Mouse (Mus musculus) right cerebral cortex, adult 18-20 months (tissue): Measurements from ENCODE around the gene Olfr1013.

Experiments
- DNase-seq: peaks from one replicate; pipeline ENCODE4 v3.0.0; 2022; ENCODE audit warnings: mixed read lengths

Olfr1013 gene

GRCm38 (mm10) chr2:85766798-85767197 is at the start of gene Olfr1013:
TSS of gene Olfr1013 (plus strand) at chr2:85767098.
- DNase-seq: no peak

DNA sequence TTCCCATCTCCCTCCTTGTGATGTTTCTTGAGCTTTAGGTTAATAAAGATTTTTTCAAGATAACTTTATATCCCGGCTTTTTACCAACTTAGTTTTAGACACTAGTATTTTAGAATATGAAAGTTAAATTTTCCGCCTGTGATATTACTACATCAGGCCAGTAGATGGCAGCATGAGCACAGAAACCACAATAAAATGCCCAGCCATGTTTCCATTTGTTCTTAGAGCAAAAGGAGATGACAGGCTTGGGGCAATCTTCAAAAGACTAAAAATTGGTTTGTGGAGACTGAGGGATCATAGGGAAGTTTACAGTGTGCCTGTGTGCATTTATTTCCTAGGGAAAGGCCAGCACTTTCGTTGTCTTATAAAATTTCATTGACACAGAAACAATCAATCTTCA is 41.1 kb upstream of the Olfr1013 start:
- DNase-seq: peak; percentile 18

GRCm38 (mm10) chr2:85753822-85754221 is 13.1 kb upstream of the Olfr1013 start:
- DNase-seq: no peak

- no peak for DNase-seq
Observed at GRCm38 (mm10) chr2:85762666-85763065, 4.2 kb upstream of the Olfr1013 start, which contains the start of gene Olfr1012. TSS of gene Olfr1012 (minus strand) at chr2:85762766.

- no peak for DNase-seq
Observed at GRCm38 (mm10) chr2:85772413-85772812, 5.5 kb downstream of the Olfr1013 start, which contains the start of gene Olfr1014. TSS of gene Olfr1014 (plus strand) at chr2:85772713.

DNA sequence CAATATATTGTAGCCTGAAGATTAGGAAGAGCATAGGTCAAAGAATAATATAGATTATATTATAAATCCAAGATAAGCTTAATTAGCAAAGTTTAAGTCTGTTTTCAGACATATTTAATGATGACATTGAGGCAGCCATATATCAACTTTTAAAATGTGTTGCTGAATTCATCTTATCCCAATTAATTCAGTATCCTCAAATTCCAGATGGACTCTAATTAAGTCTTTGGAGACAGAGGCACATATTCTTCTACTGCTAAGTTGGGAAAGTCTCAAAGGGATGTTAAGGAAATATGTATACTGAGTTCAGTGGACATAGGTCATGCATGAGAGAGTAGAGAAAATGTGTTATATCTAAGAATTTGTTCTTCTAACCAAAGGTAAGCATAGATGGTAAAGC is 14.8 kb downstream of the Olfr1013 start, which contains the start of gene Olfr1015:
Gene Olfr1015 (plus strand): TSS at position 301 of the 400 bp plus-strand sequence.
- no peak for DNase-seq

GRCm38 (mm10) chr2:85792331-85792730 is 25.4 kb downstream of the Olfr1013 start:
- no peak for DNase-seq

GRCm38 (mm10) chr2:85802444-85802843 is 35.5 kb downstream of the Olfr1013 start, which contains the start of gene Olfr1016:
TSS of gene Olfr1016 (minus strand) at chr2:85802544.
- no peak for DNase-seq

DNA sequence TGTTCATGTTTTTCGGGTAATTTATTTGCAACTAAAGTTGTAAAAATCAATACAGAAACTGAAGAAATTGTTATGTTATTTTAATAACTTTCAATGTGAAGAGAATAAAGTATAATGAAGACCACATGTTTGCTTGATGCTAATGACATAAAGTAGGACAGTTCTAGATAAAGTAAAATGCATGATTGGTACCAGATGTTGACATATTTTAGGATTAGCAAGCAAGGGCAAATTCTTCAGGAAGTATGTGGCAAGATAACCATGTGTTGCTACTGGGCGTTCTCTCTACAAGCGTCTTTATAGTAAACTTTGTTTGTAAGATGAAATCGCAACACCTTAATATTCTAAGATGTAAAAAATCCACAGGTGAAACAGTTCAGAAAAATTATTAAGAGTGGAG is 37.6 kb downstream of the Olfr1013 start:
- DNase-seq: no peak

DNA sequence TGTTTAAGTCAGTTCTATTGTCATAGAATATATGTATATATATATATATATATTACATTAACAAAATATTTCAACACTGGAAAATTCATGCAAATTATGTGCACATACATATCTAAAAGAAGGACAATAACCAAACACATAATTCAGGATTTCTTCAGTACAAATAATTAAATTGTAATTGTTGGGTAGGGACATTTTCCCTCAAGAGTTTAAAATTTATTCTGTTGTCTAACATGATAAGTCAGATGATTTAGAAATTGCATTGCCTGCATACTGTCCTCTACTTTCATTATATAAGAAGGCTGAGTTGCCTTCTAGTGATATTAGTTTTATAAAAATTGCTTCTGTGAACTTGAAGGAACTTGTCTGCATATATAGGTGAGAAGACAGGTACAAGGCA is 51.3 kb downstream of the Olfr1013 start, which contains the start of gene Olfr1018:
Gene Olfr1018 (plus strand): TSS at position 301 of the 400 bp plus-strand sequence.
- DNase-seq: no peak
